Mouse (Mus musculus): ENCODE data around the gene Ptpn4. TPM values are rescaled to one million over a fixed set of nuclear protein-coding genes. Genes with fewer than 3 reads are reported as not detected.
A peak's percentile ranks its signal among the peaks of the same experiment; 100 is the strongest.

Gene Ptpn4
- polyA plus RNA-seq, 1 experiment from 2014 or later: 15.2 TPM

DNA sequence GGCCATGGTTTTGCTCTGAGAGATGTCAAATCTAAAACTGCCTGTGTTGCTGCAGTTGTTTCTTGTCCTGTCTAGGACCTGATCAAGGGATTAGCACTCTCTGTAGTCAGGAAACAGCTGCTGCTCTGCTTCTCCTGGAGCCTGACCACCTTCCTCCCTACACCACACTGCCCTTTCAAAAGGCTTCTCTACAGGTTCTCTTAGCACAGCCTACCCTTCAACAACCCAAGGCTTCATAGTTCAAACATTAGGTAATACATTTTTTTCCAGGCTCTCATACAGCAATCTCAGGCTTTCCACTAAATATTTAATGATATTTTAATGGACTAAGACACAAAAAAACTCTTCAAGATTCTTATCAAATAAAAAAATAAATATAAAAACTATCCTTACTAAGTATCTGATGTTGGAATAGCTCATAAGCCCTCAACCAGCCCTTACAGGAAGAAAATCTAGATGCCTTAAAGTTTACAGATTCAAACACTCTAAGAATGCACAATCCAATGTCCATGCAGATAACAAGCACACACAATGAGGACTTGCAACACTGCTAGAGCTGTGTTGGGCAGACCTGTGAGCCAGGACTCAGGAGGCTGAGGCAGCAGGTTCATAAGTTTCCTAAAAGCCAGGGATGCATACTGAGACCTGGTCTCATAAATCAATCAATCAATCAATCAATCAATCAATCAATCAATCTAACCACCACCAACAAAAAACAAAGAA, 196.2 kb downstream of the Ptpn4 start:
- Histone ChIP-seq H3K9ac (ENCODE audit: low read length) (no peak overlapping the region), H3K4me1 (ENCODE audit: control insufficient read depth, insufficient read depth, low read length) (no peaks in the 10 kb centered on the region), H3K9me3 (replicated peaks; ENCODE audit: control insufficient read depth, low read length) (no peaks in the 10 kb centered on the region), H3K27ac (ENCODE audit: low read depth, low read length) (no peak overlapping the region), H3K36me3 (ENCODE audit: control insufficient read depth, insufficient read depth, low read length) (0 out of 2 replicates have a peak, but pooled peaks cover 7% of the 10 kb centered on the region), H3K4me2 (ENCODE audit: low read length) (no peak overlapping the region), H3K27me3 (replicated peaks; ENCODE audit: control insufficient read depth, insufficient read depth, low read length) (no peaks in the 10 kb centered on the region), H3K4me3 (ENCODE audit: low read depth, low read length) (no peak overlapping the region)
- ATAC-seq: no peak
- no peak for DNase-seq (ENCODE audit: low spot score)

DNA sequence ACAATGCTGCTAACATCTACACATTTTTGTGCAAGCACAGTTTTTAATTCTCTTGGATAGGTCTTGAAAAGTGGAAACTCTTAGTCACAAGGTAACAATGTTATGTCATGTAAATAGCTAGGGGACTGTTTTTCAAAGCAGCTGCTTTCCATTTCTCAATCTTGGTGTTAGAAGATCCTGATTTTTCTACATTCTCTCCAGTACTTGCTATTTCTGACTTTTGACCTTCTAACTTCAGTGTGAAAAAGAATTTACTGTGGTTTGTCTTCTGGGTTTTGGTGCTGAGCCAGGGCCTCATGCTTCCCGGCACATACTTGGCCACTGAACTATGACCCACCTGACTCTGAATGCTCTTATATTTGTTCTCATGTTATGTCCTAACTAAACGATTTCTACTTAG, 197.4 kb downstream of the Ptpn4 start:
- Histone ChIP-seq H3K4me1 (ENCODE audit: control insufficient read depth, insufficient read depth, low read length) (no peaks in the 10 kb centered on the region), H3K27ac (ENCODE audit: low read depth, low read length) (no peak overlapping the region), H3K9ac (ENCODE audit: low read length) (no peak overlapping the region), H3K4me2 (ENCODE audit: low read length) (no peak overlapping the region), H3K9me3 (replicated peaks; ENCODE audit: control insufficient read depth, low read length) (no peaks in the 10 kb centered on the region), H3K36me3 (ENCODE audit: control insufficient read depth, insufficient read depth, low read length) (0 out of 2 replicates have a peak, but pooled peaks cover 7% of the 10 kb centered on the region), H3K27me3 (replicated peaks; ENCODE audit: control insufficient read depth, insufficient read depth, low read length) (no peaks in the 10 kb centered on the region), H3K4me3 (ENCODE audit: low read depth, low read length) (no peak overlapping the region)
- ATAC-seq (no peak), DNase-seq (ENCODE audit: low spot score) (no peak)
- WGBS: 89% methylated on average over 2 of the region's 2 CpGs

DNA sequence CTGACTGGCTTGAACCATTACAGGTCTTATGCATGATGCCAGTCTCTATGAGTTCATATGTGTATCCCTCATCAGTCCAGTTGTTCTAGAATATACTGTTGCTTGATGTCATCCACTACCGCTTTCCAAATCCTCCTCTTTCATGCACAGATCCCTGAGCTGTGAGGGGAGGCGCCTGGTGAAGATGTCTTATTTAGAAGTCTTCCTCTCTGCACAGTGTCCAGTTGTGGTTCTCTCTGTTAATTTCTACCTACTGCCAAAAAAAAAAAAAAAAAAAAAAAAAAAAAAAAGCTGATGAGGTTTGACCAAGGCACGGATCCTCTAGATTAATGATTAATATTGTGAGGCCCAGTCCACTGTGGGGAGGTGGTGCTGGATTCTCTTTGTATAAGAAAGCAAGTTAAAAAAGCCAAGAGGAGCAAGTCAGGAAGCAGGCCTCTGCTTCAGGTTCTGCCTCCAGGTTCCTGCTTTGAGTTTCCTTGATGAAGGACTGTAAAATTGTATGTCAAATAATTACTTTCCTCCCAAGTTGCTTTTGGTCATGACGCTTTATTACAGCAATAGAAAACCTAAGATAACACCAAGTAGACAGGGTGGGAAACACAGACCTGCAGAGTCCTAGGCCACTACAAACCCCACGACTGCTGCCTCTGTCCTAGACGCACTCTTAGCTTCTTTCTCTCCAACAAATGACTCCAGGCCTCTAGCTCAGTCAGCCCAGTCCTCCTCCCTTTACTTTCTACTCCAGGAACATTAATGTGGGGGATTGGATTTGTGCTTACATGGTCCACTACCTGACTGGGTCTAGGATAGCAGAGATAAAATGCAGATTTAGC, 200.0 kb downstream of the Ptpn4 start:
- Histone ChIP-seq H3K27me3 (replicated peaks; ENCODE audit: control insufficient read depth, insufficient read depth, low read length) (no peaks in the 10 kb centered on the region), H3K9me3 (replicated peaks; ENCODE audit: control insufficient read depth, low read length) (no peaks in the 10 kb centered on the region), H3K9ac (ENCODE audit: low read length) (no peak overlapping the region), H3K4me2 (ENCODE audit: low read length) (no peak overlapping the region), H3K4me3 (ENCODE audit: low read depth, low read length) (no peak overlapping the region), H3K36me3 (ENCODE audit: control insufficient read depth, insufficient read depth, low read length) (peaks cover 7% of the 10 kb centered on the region; the same call in 1 of the 2 replicates), H3K4me1 (ENCODE audit: control insufficient read depth, insufficient read depth, low read length) (no peaks in the 10 kb centered on the region), H3K27ac (ENCODE audit: low read depth, low read length) (no peak overlapping the region)
- WGBS: 90% methylated on average over 6 of the region's 6 CpGs
- no peak for ATAC-seq
- no peak for DNase-seq (ENCODE audit: low spot score)

DNA sequence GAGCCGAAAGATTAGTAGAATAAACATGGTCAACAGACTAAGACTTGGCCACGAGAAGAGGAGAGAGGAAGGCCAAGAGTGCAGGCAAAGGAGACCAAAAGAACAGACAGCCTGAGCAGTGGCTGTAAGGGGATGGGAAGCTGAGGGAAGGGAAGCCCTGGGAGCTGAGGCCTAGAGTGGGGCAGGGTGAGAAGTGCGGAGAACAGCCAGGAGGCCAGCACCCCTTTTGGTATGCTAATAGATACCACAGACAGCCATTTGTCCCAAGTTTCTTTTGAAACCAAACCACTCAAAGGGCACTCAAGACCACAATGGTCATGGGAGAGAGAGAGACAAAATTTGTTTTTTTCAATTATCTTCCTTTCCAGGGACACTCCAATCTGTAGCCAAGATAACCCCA, 202.7 kb downstream of the Ptpn4 start:
- no peak overlapping the region for H3K27ac ChIP-seq (ENCODE audit: low read depth, low read length)
- H3K4me3 ChIP-seq (ENCODE audit: low read depth, low read length): no peak overlapping the region
- no peaks in the 10 kb centered on the region for H3K9me3 ChIP-seq (replicated peaks; ENCODE audit: control insufficient read depth, low read length)
- no peak overlapping the region for H3K9ac ChIP-seq (ENCODE audit: low read length)
- DNase-seq (ENCODE audit: low spot score): no peak
- no peak for ATAC-seq
- no peaks in the 10 kb centered on the region for H3K27me3 ChIP-seq (replicated peaks; ENCODE audit: control insufficient read depth, insufficient read depth, low read length)
- H3K36me3 ChIP-seq (ENCODE audit: control insufficient read depth, insufficient read depth, low read length): peaks cover 10% of the 10 kb centered on the region; the same call in 1 of the 2 replicates
- WGBS: 55% methylated on average over 3 of the region's 3 CpGs
- no peaks in the 10 kb centered on the region for H3K4me1 ChIP-seq (ENCODE audit: control insufficient read depth, insufficient read depth, low read length)
- H3K4me2 ChIP-seq (ENCODE audit: low read length): no peak overlapping the region

DNA sequence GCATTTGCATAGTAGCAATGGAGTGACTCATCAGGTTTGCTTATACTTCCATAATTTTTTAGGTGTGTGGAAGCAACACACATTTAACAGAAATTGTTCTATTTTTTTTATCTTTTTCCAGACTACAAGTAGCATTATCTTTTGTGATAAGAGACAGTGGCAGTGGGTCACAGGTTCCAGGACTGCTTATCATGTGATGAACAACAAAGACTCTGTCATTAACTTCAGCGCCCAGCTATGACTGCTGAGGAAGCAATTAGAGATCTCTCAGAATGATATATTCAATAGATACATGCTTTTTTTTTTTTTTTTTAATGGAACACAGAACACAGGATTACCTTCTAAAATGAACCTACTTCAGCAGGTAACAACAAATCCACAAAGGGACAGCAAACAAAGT, 207.0 kb downstream of the Ptpn4 start:
- no peak for ATAC-seq
- DNase-seq (ENCODE audit: low spot score): no peak
- Histone ChIP-seq H3K4me2 (ENCODE audit: low read length) (no peak overlapping the region), H3K4me3 (ENCODE audit: low read depth, low read length) (no peak overlapping the region), H3K27me3 (replicated peaks; ENCODE audit: control insufficient read depth, insufficient read depth, low read length) (no peaks in the 10 kb centered on the region), H3K9me3 (replicated peaks; ENCODE audit: control insufficient read depth, low read length) (no peaks in the 10 kb centered on the region), H3K27ac (ENCODE audit: low read depth, low read length) (no peak overlapping the region), H3K4me1 (ENCODE audit: control insufficient read depth, insufficient read depth, low read length) (no peaks in the 10 kb centered on the region), H3K36me3 (ENCODE audit: control insufficient read depth, insufficient read depth, low read length) (peaks cover 3% of the 10 kb centered on the region; the same call in 1 of the 2 replicates), H3K9ac (ENCODE audit: low read length) (no peak overlapping the region)
- WGBS: 90% methylated on average over 1 of the region's 1 CpGs

DNA sequence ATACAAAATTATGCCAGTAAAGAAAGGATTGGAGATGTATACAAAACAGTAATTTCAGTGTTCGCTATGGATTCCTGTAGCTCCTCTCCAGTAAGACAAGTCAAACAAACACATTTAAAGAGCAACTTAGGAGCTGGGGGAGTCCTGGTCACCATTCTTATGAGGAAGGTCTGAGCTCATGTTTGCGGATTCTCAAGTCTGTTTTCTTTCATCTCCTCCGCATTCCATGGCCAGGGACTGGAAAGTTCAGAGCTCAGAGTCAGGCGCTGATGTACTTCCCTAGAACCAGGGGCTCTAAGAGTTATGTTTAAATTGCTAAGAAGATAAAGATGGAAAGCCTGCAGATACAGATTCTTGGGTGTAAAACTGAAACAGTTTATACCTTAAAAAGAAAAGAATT, 210.6 kb downstream of the Ptpn4 start:
- Histone ChIP-seq H3K27me3 (replicated peaks; ENCODE audit: control insufficient read depth, insufficient read depth, low read length) (no peaks in the 10 kb centered on the region), H3K4me3 (ENCODE audit: low read depth, low read length) (no peak overlapping the region), H3K4me1 (ENCODE audit: control insufficient read depth, insufficient read depth, low read length) (no peaks in the 10 kb centered on the region), H3K4me2 (ENCODE audit: low read length) (no peak overlapping the region), H3K27ac (ENCODE audit: low read depth, low read length) (no peak overlapping the region), H3K9me3 (replicated peaks; ENCODE audit: control insufficient read depth, low read length) (no peaks in the 10 kb centered on the region), H3K36me3 (ENCODE audit: control insufficient read depth, insufficient read depth, low read length) (no peaks in the 10 kb centered on the region), H3K9ac (ENCODE audit: low read length) (no peak overlapping the region)
- ATAC-seq (no peak), DNase-seq (ENCODE audit: low spot score) (no peak)
- WGBS: 96% methylated on average over 4 of the region's 4 CpGs

DNA sequence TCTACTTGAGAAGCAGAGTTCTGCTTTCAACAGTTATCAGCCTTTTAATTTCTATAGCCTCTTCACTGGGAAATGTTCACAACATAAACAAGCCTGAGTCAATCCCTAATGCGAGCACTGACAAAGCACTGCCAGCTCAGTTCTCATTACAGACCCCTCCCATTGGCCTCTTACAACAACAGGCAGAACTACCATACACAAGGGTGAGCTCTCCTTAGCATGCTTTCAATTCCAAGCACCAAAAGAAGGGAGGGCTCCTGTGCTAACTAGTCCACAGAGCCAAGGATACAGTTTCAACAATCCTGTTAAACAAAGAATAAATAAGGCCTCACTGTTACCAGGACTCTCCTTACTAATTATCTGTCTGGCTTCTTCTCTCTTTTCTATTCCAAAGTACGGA, 213.0 kb downstream of the Ptpn4 start:
- peak; percentile 18 for DNase-seq (ENCODE audit: low spot score)
- Histone ChIP-seq H3K4me1 (ENCODE audit: control insufficient read depth, insufficient read depth, low read length) (no peaks in the 10 kb centered on the region), H3K27ac (ENCODE audit: low read depth, low read length) (no peak overlapping the region), H3K4me2 (ENCODE audit: low read length) (no peak overlapping the region), H3K9ac (ENCODE audit: low read length) (no peak overlapping the region), H3K9me3 (replicated peaks; ENCODE audit: control insufficient read depth, low read length) (no peaks in the 10 kb centered on the region), H3K36me3 (ENCODE audit: control insufficient read depth, insufficient read depth, low read length) (peaks cover 4% of the 10 kb centered on the region; the same call in 1 of the 2 replicates), H3K4me3 (ENCODE audit: low read depth, low read length) (no peak overlapping the region), H3K27me3 (replicated peaks; ENCODE audit: control insufficient read depth, insufficient read depth, low read length) (no peaks in the 10 kb centered on the region)
- ATAC-seq: no peak
- WGBS: 10% methylated on average over 2 of the region's 2 CpGs

DNA sequence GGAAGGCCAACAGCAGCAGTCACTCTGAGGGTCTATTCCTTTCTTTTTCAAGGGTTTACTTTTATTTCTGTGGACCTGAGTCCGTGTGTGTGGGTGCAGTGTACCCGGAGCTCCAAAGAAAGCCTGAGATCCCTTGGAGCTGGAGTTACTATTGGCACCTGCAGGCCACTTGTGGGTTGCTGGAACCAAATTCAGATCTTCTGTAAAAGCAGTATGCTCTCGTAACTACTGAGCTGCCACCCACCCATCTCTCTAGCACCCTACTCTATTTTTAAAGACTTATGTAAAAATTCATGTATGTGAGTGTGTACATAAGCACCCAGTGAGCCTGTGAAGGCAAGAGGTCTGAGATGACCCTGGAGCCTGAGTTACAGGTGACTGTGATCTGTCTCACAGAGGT, 232.0 kb downstream of the Ptpn4 start:
- 95% methylated on average over 3 of the region's 3 CpGs for WGBS
- peaks cover 18% of the 10 kb centered on the region for H3K36me3 ChIP-seq (ENCODE audit: control insufficient read depth, insufficient read depth, low read length)

More for the DNA sequence above, 232.0 kb downstream of the Ptpn4 start:
- Histone ChIP-seq H3K27me3 (replicated peaks; ENCODE audit: control insufficient read depth, insufficient read depth, low read length) (no peaks in the 10 kb centered on the region), H3K4me3 (ENCODE audit: low read depth, low read length) (no peak overlapping the region), H3K4me2 (ENCODE audit: low read length) (no peak overlapping the region), H3K27ac (ENCODE audit: low read depth, low read length) (no peak overlapping the region), H3K4me1 (ENCODE audit: control insufficient read depth, insufficient read depth, low read length) (no peaks in the 10 kb centered on the region), H3K9me3 (replicated peaks; ENCODE audit: control insufficient read depth, low read length) (no peaks in the 10 kb centered on the region), H3K9ac (ENCODE audit: low read length) (no peak overlapping the region)
- DNase-seq (ENCODE audit: low spot score) (no peak), ATAC-seq (no peak)
